Mouse (Mus musculus): ENCODE measurements around the gene Gna13. TPM values are rescaled to one million over a fixed set of nuclear protein-coding genes. Genes with fewer than 3 reads are reported as not detected.
A peak's percentile ranks its signal among the peaks of the same experiment; 100 is the strongest.

Gna13 gene
- polyA plus RNA-seq, 1 experiment = 60.3 TPM

GRCm38 (mm10) chr11:109436889-109437288 is 74.3 kb downstream of the Gna13 start:
- WGBS = 82% methylated on average over 8 of the region's 8 CpGs
- H3K27ac ChIP-seq (ENCODE audit: insufficient read depth, low read depth, low read length) = no peak overlapping the region
- peaks cover 2% of the 10 kb centered on the region; the same call in 1 of the 2 replicates for H3K4me1 ChIP-seq (ENCODE audit: control insufficient read depth, insufficient read depth, insufficient read length, low read length)
- TF ChIP-seq CTCF (IDR thresholded peaks at IDR 0.05; ENCODE audit: extremely low read depth, insufficient read length, insufficient replicate concordance, low read depth, low read length) = no peak
- no peak for TF ChIP-seq POLR2A (IDR thresholded peaks at IDR 0.05; ENCODE audit: low read depth, low read length)
- H3K36me3 ChIP-seq (ENCODE audit: control insufficient read depth, insufficient read depth, low read length) = peaks cover 13% of the 10 kb centered on the region
- H3K27me3 ChIP-seq (ENCODE audit: control insufficient read depth, insufficient read depth, low read length) = no peaks in the 10 kb centered on the region
- no peak overlapping the region for H3K4me3 ChIP-seq (ENCODE audit: low read depth, low read length)

- peaks cover 10% of the 10 kb centered on the region for H3K36me3 ChIP-seq (ENCODE audit: control insufficient read depth, insufficient read depth, low read length)
- TF ChIP-seq POLR2A (IDR thresholded peaks at IDR 0.05; ENCODE audit: low read depth, low read length) (no peak), CTCF (IDR thresholded peaks at IDR 0.05; ENCODE audit: extremely low read depth, insufficient read length, insufficient replicate concordance, low read depth, low read length) (no peak)
- H3K27me3 ChIP-seq (ENCODE audit: control insufficient read depth, insufficient read depth, low read length) = no peaks in the 10 kb centered on the region
- H3K27ac ChIP-seq (ENCODE audit: insufficient read depth, low read depth, low read length) = no peak overlapping the region
- H3K4me3 ChIP-seq (ENCODE audit: low read depth, low read length) = no peak overlapping the region
- 27% methylated on average over 5 of the region's 5 CpGs for WGBS
- H3K4me1 ChIP-seq (ENCODE audit: control insufficient read depth, insufficient read depth, insufficient read length, low read length) = no peaks in the 10 kb centered on the region; the same call in 1 of the 2 replicates
Observed at GRCm38 (mm10) chr11:109439209-109439608, 76.6 kb downstream of the Gna13 start.

- no peaks in the 10 kb centered on the region for H3K27me3 ChIP-seq (ENCODE audit: control insufficient read depth, insufficient read depth, low read length)
- no peak for TF ChIP-seq CTCF (IDR thresholded peaks at IDR 0.05; ENCODE audit: extremely low read depth, insufficient read length, insufficient replicate concordance, low read depth, low read length)
- TF ChIP-seq POLR2A (IDR thresholded peaks at IDR 0.05; ENCODE audit: low read depth, low read length) = no peak
- H3K4me3 ChIP-seq (ENCODE audit: low read depth, low read length) = peak overlapping the region; percentile 81
- WGBS = under 1% methylated on average over 32 of the region's 32 CpGs
- peaks cover 6% of the 10 kb centered on the region for H3K36me3 ChIP-seq (ENCODE audit: control insufficient read depth, insufficient read depth, low read length)
- peak overlapping the region; percentile 50; the same call in 1 of the 2 replicates for H3K27ac ChIP-seq (ENCODE audit: insufficient read depth, low read depth, low read length)
- H3K4me1 ChIP-seq (ENCODE audit: control insufficient read depth, insufficient read depth, insufficient read length, low read length) = no peaks in the 10 kb centered on the region; the same call in 1 of the 2 replicates
Observed at GRCm38 (mm10) chr11:109439829-109440340, 77.3 kb downstream of the Gna13 start.

- WGBS = 48% methylated on average over 4 of the region's 4 CpGs
- Histone ChIP-seq H3K27me3 (ENCODE audit: control insufficient read depth, insufficient read depth, low read length) (no peaks in the 10 kb centered on the region), H3K4me1 (ENCODE audit: control insufficient read depth, insufficient read depth, insufficient read length, low read length) (no peaks in the 10 kb centered on the region; the same call in 1 of the 2 replicates), H3K36me3 (ENCODE audit: control insufficient read depth, insufficient read depth, low read length) (peaks cover 2% of the 10 kb centered on the region; the same call in 1 of the 2 replicates), H3K27ac (ENCODE audit: insufficient read depth, low read depth, low read length) (no peak overlapping the region), H3K4me3 (ENCODE audit: low read depth, low read length) (no peak overlapping the region)
- TF ChIP-seq POLR2A (IDR thresholded peaks at IDR 0.05; ENCODE audit: low read depth, low read length) (no peak), CTCF (IDR thresholded peaks at IDR 0.05; ENCODE audit: extremely low read depth, insufficient read length, insufficient replicate concordance, low read depth, low read length) (no peak)
Observed at GRCm38 (mm10) chr11:109440641-109441040, 78.0 kb downstream of the Gna13 start.

GRCm38 (mm10) chr11:109441119-109441518 is 78.5 kb downstream of the Gna13 start:
- H3K27me3 ChIP-seq (ENCODE audit: control insufficient read depth, insufficient read depth, low read length) = no peaks in the 10 kb centered on the region
- peaks cover 1% of the 10 kb centered on the region; the same call in 1 of the 2 replicates for H3K36me3 ChIP-seq (ENCODE audit: control insufficient read depth, insufficient read depth, low read length)
- H3K27ac ChIP-seq (ENCODE audit: insufficient read depth, low read depth, low read length) = no peak overlapping the region
- no peaks in the 10 kb centered on the region; the same call in 1 of the 2 replicates for H3K4me1 ChIP-seq (ENCODE audit: control insufficient read depth, insufficient read depth, insufficient read length, low read length)
- 71% methylated on average over 3 of the region's 3 CpGs for WGBS
- no peak for TF ChIP-seq POLR2A (IDR thresholded peaks at IDR 0.05; ENCODE audit: low read depth, low read length)
- TF ChIP-seq CTCF (IDR thresholded peaks at IDR 0.05; ENCODE audit: extremely low read depth, insufficient read length, insufficient replicate concordance, low read depth, low read length) = peak; percentile 69; the same call in 1 of the 2 replicates
- no peak overlapping the region for H3K4me3 ChIP-seq (ENCODE audit: low read depth, low read length)

- Histone ChIP-seq H3K36me3 (ENCODE audit: control insufficient read depth, insufficient read depth, low read length) (no peaks in the 10 kb centered on the region), H3K27me3 (ENCODE audit: control insufficient read depth, insufficient read depth, low read length) (no peaks in the 10 kb centered on the region), H3K4me3 (ENCODE audit: low read depth, low read length) (no peak overlapping the region), H3K4me1 (ENCODE audit: control insufficient read depth, insufficient read depth, insufficient read length, low read length) (no peaks in the 10 kb centered on the region; the same call in 1 of the 2 replicates), H3K27ac (ENCODE audit: insufficient read depth, low read depth, low read length) (no peak overlapping the region)
- WGBS = 79% methylated on average over 5 of the region's 5 CpGs
- TF ChIP-seq POLR2A (IDR thresholded peaks at IDR 0.05; ENCODE audit: low read depth, low read length) (no peak), CTCF (IDR thresholded peaks at IDR 0.05; ENCODE audit: extremely low read depth, insufficient read length, insufficient replicate concordance, low read depth, low read length) (no peak)
Observed at GRCm38 (mm10) chr11:109442166-109442730, 79.6 kb downstream of the Gna13 start.

- TF ChIP-seq POLR2A (IDR thresholded peaks at IDR 0.05; ENCODE audit: low read depth, low read length) (no peak), CTCF (IDR thresholded peaks at IDR 0.05; ENCODE audit: extremely low read depth, insufficient read length, insufficient replicate concordance, low read depth, low read length) (no peak)
- H3K27ac ChIP-seq (ENCODE audit: insufficient read depth, low read depth, low read length) = no peak overlapping the region
- 92% methylated on average over 8 of the region's 8 CpGs for WGBS
Observed at GRCm38 (mm10) chr11:109443468-109444263, 81.0 kb downstream of the Gna13 start.

More at GRCm38 (mm10) chr11:109443468-109444263, 81.0 kb downstream of the Gna13 start:
- no peaks in the 10 kb centered on the region for H3K27me3 ChIP-seq (ENCODE audit: control insufficient read depth, insufficient read depth, low read length)
- no peaks in the 10 kb centered on the region for H3K36me3 ChIP-seq (ENCODE audit: control insufficient read depth, insufficient read depth, low read length)
- H3K4me1 ChIP-seq (ENCODE audit: control insufficient read depth, insufficient read depth, insufficient read length, low read length) = no peaks in the 10 kb centered on the region; the same call in 1 of the 2 replicates
- H3K4me3 ChIP-seq (ENCODE audit: low read depth, low read length) = no peak overlapping the region
